ENCODE assay signal across 28 mouse cellular contexts in genomic region chr10:5141471-5141870, GRCm38 (mm10).
"Had no signal": no experiment of that assay in that cellular context is flagged by ENCODE, and none has a peak within 500 bp of the region (broad histone marks: within the 10 kb centered on the region; RNA-seq: fewer than 3 reads in every experiment).

No protein-coding gene starts in this region.

- H3K27me3 ChIP-seq: embryonic facial prominence, embryonic 12.5 days; embryonic facial prominence, embryonic 13.5 days; embryonic facial prominence, embryonic 15.5 days; forebrain, embryonic 12.5 days; forebrain, embryonic 13.5 days; forebrain, embryonic 15.5 days had no signal

- H3K27ac ChIP-seq: embryonic facial prominence, embryonic 10.5 days; embryonic facial prominence, embryonic 12.5 days; embryonic facial prominence, embryonic 13.5 days; embryonic facial prominence, embryonic 15.5 days; forebrain, embryonic 10.5 days; forebrain, embryonic 12.5 days; forebrain, embryonic 13.5 days; forebrain, embryonic 15.5 days; gastrocnemius, adult 2 months; heart, adult 2 months had no signal

- H3K4me2 ChIP-seq: embryonic facial prominence, embryonic 12.5 days; embryonic facial prominence, embryonic 13.5 days; embryonic facial prominence, embryonic 15.5 days; forebrain, embryonic 12.5 days; forebrain, embryonic 13.5 days; forebrain, embryonic 15.5 days had no signal

- DNase-seq: cerebellum, adult 8-10 months; cerebellum, adult 9-10 months; cerebellum, adult 9-11 months; cerebellum, postnatal 10 days; cerebellum, postnatal 14 days; cerebellum, postnatal 25 days; cerebellum, postnatal 36 days; embryo, embryonic 11 days; forebrain, postnatal 0 days; gastrocnemius, adult 2 months; gastrocnemius, postnatal 10 days; gastrocnemius, postnatal 14 days; gastrocnemius, postnatal 25 days; gastrocnemius, postnatal 36 days; heart, adult 11 months; heart, adult 18-20 months; heart, adult 2 months had no signal

- H3K36me3 ChIP-seq: embryonic facial prominence, embryonic 10.5 days; forebrain, embryonic 10.5 days; forebrain, embryonic 12.5 days; forebrain, embryonic 15.5 days had no signal

- ATAC-seq: forebrain, embryonic 13.5 days; forebrain, embryonic 14.5 days; forebrain, embryonic 15.5 days; forebrain, embryonic 16.5 days; forebrain, postnatal 0 days had no signal

- H3K4me1 ChIP-seq: embryonic facial prominence, embryonic 10.5 days; embryonic facial prominence, embryonic 12.5 days; embryonic facial prominence, embryonic 13.5 days; embryonic facial prominence, embryonic 15.5 days; forebrain, embryonic 10.5 days; forebrain, embryonic 12.5 days; forebrain, embryonic 13.5 days; forebrain, embryonic 15.5 days had no signal

- H3K4me3 ChIP-seq: embryonic facial prominence, embryonic 10.5 days; embryonic facial prominence, embryonic 12.5 days; embryonic facial prominence, embryonic 13.5 days; embryonic facial prominence, embryonic 15.5 days; erythroblast, embryonic 14.5 days; forebrain, embryonic 10.5 days; forebrain, embryonic 12.5 days; forebrain, embryonic 13.5 days; forebrain, embryonic 15.5 days; gastrocnemius, adult 2 months; heart, adult 2 months had no signal
